Mouse (Mus musculus): ENCODE results near the gene Hoxa5.
A peak's percentile ranks its signal among the peaks of the same experiment; 100 is the strongest.

The Hoxa5 gene

GRCm38 (mm10) chr6:52173648-52174047 is 30.7 kb downstream of the Hoxa5 start:
- DNase-seq: no peak

- DNase-seq: no peak
Observed at GRCm38 (mm10) chr6:52172501-52172900, 31.9 kb downstream of the Hoxa5 start.

GRCm38 (mm10) chr6:52171938-52172337 is 32.4 kb downstream of the Hoxa5 start:
- DNase-seq: no peak

GRCm38 (mm10) chr6:52171331-52171730 is 33.1 kb downstream of the Hoxa5 start:
- no peak for DNase-seq

GRCm38 (mm10) chr6:52170898-52171223 is 33.5 kb downstream of the Hoxa5 start:
- no peak for DNase-seq

GRCm38 (mm10) chr6:52170166-52170897 is 34.1 kb downstream of the Hoxa5 start:
- DNase-seq: no peak

- no peak for DNase-seq
Observed at GRCm38 (mm10) chr6:52169499-52170165, 34.8 kb downstream of the Hoxa5 start.

GRCm38 (mm10) chr6:52168191-52169055 is 36.0 kb downstream of the Hoxa5 start:
- DNase-seq: peak; percentile 9

- DNase-seq: peak; percentile 5
Observed at GRCm38 (mm10) chr6:52167736-52168161, 36.6 kb downstream of the Hoxa5 start.

- no peak for DNase-seq
Observed at GRCm38 (mm10) chr6:52167176-52167575, 37.2 kb downstream of the Hoxa5 start.

- DNase-seq: no peak
Observed at GRCm38 (mm10) chr6:52166431-52167077, 37.8 kb downstream of the Hoxa5 start.

GRCm38 (mm10) chr6:52165441-52166370 is 38.7 kb downstream of the Hoxa5 start:
- DNase-seq: peak; percentile 7

- peak; percentile 3 for DNase-seq
Observed at GRCm38 (mm10) chr6:52164626-52165440, 39.6 kb downstream of the Hoxa5 start, which contains the start of gene Hoxa2. Gene Hoxa2 (minus strand): TSS chr6:52164831.

GRCm38 (mm10) chr6:52164051-52164625 is 40.2 kb downstream of the Hoxa5 start:
- DNase-seq: no peak

- DNase-seq: no peak
Observed at GRCm38 (mm10) chr6:52163366-52164031, 40.9 kb downstream of the Hoxa5 start.

- DNase-seq: no peak
Observed at GRCm38 (mm10) chr6:52162611-52163365, 41.6 kb downstream of the Hoxa5 start.

- DNase-seq: no peak
Observed at GRCm38 (mm10) chr6:52162093-52162380, 42.4 kb downstream of the Hoxa5 start.

- no peak for DNase-seq
Observed at GRCm38 (mm10) chr6:52161336-52162092, 42.9 kb downstream of the Hoxa5 start.
